Mouse (Mus musculus) ES-E14 (cell line): ENCODE data around the gene 2210011C24Rik. TPM values are rescaled to one million over a fixed set of nuclear protein-coding genes. Genes with fewer than 3 reads are reported as not detected.

Experiments used
- DNase-seq: peaks from one replicate; pipeline ENCODE4 v3.0.0-alpha.2; 2013; ENCODE audit warnings: low read depth, low spot score
- H3K27ac ChIP-seq: 2 replicates; pipeline ENCODE4 v1.5.1; 2012; ENCODE audit warnings: low read depth, mild to moderate bottlenecking, low read length, moderate library complexity, mixed read lengths; ENCODE audit not compliant: poor library complexity, insufficient read depth, severe bottlenecking
- H3K36me3 ChIP-seq: 2 replicates; pipeline ENCODE4 v1.6.1; 2012; ENCODE audit warnings: mild to moderate bottlenecking, low read length, moderate library complexity, mixed read lengths; ENCODE audit not compliant: control insufficient read depth, poor library complexity, insufficient read depth, severe bottlenecking
- H3K4me1 ChIP-seq, 2 experiments: fragments of 150-350 bp in 1 of 2; sonication (generic) in 1 of 2; 2 replicates each; pipeline ENCODE4 v1.6.1; 2012; ENCODE audit warnings: low read length in 2 of 2, mild to moderate bottlenecking in 1 of 2, mixed read lengths in 1 of 2; ENCODE audit not compliant: control insufficient read depth in 2 of 2, insufficient read depth in 2 of 2, poor library complexity in 1 of 2
- H3K4me3 ChIP-seq, 2 experiments: fragments of 150-350 bp in 1 of 2; sonication (generic) in 1 of 2; 2 replicates each; pipeline ENCODE4 v1.5.1; 2012; ENCODE audit warnings: low read length in 2 of 2, low read depth in 1 of 2, mild to moderate bottlenecking in 1 of 2, mixed read lengths in 1 of 2; ENCODE audit not compliant: insufficient read depth in 1 of 2, poor library complexity in 1 of 2, severe bottlenecking in 1 of 2
- H3K9ac ChIP-seq: 2 replicates; pipeline ENCODE4 v1.6.1; 2012; ENCODE audit warnings: low read depth, mild to moderate bottlenecking, low read length, mixed read lengths; ENCODE audit not compliant: poor library complexity, insufficient read depth, severe bottlenecking
- H3K9me3 ChIP-seq: fragments of 150-350 bp; sonication (generic); 2 replicates; pipeline ENCODE4 v1.6.1; 2012; ENCODE audit warnings: low read depth, mild to moderate bottlenecking, low read length; ENCODE audit not compliant: control insufficient read depth, insufficient read depth
- CHD2 ChIP-seq: IDR thresholded peaks from 2 replicates; pipeline ENCODE4 v1.6.1; 2014; ENCODE audit warnings: mild to moderate bottlenecking, low read depth, low read length, inconsistent platforms
- HCFC1 ChIP-seq: IDR thresholded peaks from 2 replicates; pipeline ENCODE4 v1.6.1; 2012; ENCODE audit warnings: low read length, inconsistent platforms, borderline replicate concordance; ENCODE audit not compliant: insufficient read depth
- MAFK ChIP-seq: IDR thresholded peaks from 2 replicates; pipeline ENCODE4 v1.6.1; 2014; ENCODE audit warnings: mild to moderate bottlenecking, low read depth, low read length, inconsistent platforms; ENCODE audit not compliant: insufficient read depth
- ZC3H11A ChIP-seq: IDR thresholded peaks from 2 replicates; pipeline ENCODE4 v1.6.1; 2012; ENCODE audit warnings: low read depth, mild to moderate bottlenecking, inconsistent platforms, low read length, borderline replicate concordance
- ZNF384 ChIP-seq: IDR thresholded peaks from 2 replicates; pipeline ENCODE4 v1.6.1; 2012; ENCODE audit warnings: low read depth, low read length, inconsistent platforms
- in situ Hi-C, 2 experiments: fragments of 600-800 bp; cut with MboI; formaldehyde crosslinking; loops; one replicate each; pipeline ENCODE4 v1.15.1; 2025; ENCODE audit warnings: low sequenced_read_pairs in 2 of 2, inconsistent platforms in 1 of 2; ENCODE audit not compliant: unreplicated experiment in 2 of 2
- total RNA-seq: library from RNA; depleted of rRNA; stranded (reverse); fragments of 300-350 nt; gene quantifications from 2 replicates; pipeline ENCODE4 v1.2.3, GENCODE M21; 2012

The 2210011C24Rik gene
- total RNA-seq, 1 experiment = 4.6 TPM

DNA sequence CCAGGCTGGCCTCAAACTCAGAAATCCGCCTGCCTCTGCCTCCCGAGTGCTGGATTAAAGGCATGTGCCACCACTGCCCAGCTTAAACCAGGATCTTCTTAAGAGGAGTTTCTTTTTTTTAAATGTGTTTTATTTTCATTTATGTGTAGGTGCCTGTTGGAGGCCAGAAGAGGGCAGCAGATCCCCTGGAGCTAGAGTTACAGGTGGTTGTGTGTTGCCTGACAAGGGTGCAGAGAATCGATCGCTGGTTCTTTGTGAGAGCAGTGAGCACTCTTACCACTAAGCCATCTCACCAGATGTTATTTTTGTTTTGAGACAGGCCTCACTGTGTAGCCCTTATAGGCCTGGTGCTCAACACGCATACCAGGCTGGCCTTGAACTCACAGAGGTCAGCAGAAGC lies 3.9 kb upstream of the 2210011C24Rik start:
- Histone ChIP-seq H3K4me3 (no peak overlapping the region), H3K36me3 (no peaks in the 10 kb centered on the region)
- no peak for TF ChIP-seq CHD2

DNA sequence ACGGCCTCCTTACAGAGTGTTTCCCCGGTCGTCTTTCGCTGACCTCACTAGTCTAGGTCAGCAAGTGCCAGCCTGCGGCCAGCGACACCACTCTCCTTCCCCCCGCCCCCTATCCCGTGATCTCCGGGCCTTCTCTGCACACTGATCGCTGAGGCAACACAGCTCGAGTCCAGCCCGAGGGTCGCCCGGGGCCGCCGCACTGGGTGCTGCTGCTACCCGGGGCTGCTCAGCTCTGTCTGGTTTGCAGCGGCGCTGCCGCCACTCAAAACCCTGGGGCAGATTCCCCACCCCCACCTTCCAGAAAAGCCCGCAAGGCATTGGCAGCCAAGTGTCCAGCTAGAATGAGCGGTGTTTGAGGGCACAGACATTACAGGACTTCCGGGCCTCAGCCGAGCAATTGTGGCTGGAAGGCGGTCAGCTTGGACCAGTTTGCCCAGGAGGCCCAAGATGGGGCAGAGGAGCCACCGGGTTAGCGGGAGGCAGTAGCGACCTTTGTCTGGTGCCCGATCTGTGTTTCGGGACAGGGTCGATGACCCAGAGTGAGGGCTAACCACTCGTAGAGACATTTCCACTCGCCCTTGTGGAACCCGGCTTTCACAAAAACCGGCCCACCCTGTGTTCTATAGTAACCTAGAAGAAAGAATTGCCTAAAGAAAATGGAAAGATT lies 661 bp upstream of the 2210011C24Rik start:
- peak overlapping the region; percentile 72 to 79 for H3K4me3 ChIP-seq
- peak overlapping the region; percentile 63 for H3K9ac ChIP-seq
- in situ Hi-C loops = loop anchor here in 1 of 2 experiments (10.0 kb wide), 1 partner anchor 342 kb away; no protein-coding TSS in a partner anchor
- H3K27ac ChIP-seq = no peak overlapping the region
- no peak for DNase-seq
- H3K4me1 ChIP-seq = peaks cover 4 to 9% of the 10 kb centered on the region in 2 experiments; a peak in 3 of 4 replicates
- no peaks in the 10 kb centered on the region for H3K9me3 ChIP-seq
- H3K36me3 ChIP-seq = no peaks in the 10 kb centered on the region
- TF ChIP-seq HCFC1 (no peak), ZNF384 (no peak), MAFK (no peak), ZC3H11A (no peak), CHD2 (no peak)

More for the DNA sequence above, 3.9 kb upstream of the 2210011C24Rik start:
- Histone ChIP-seq H3K4me1 (peaks cover 0 to 10% of the 10 kb centered on the region in 2 experiments; a peak in 3 of 4 replicates), H3K27ac (no peak overlapping the region), H3K9me3 (no peaks in the 10 kb centered on the region), H3K9ac (no peak overlapping the region)
- DNase-seq = no peak
- in situ Hi-C loops = loop anchor here in 1 of 2 experiments (10.0 kb wide), 1 partner anchor 339 kb away; no protein-coding TSS in a partner anchor

DNA sequence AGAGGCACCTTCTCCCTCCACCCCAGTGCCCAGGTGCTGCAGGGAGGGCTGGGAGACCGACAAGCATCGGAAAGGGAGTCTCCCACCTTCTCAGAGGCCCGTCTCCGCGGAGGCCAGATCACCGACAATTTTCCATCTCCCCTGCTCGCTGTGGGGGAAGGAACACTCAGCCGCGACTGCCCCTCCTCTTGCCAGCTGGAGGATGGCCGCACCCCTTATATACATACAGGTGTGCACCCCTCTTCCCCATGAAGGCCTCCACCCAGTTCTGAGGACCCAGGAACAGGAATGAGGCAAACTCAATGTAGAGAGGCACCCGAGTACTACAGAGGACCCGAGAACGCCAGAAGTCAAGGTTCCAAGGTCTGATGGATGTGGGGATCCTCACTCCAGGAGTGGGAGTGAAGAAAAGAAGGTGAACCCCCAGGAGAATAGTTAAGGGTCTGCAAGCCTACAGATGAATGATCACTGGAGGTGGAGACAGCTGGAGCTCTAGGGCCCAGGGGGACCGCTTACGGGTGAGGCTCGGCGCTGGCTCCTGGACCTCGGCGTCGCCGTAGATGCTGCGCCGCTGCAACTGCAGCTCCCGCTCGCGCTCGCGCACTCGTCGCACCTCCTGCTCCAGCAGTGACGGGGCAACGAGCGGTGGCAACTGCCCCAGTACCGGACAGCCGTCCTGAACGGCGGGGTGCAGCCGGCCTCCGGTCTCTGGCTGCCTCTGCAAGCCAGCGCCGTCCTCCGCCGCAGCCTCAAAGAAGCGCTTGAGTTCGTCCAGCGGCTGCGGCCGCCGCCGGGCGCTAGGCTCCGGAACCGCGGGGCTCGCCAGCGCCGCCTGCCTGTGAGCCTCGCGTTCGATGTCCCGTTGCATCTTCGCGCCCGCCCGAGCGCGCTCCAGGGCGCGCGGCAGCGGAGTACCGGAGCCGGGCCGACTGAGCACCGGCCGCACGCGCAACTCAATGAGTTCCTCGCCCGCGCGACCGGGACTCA lies 1.1 kb downstream of the 2210011C24Rik start:
- TF ChIP-seq MAFK (no peak), HCFC1 (no peak), ZNF384 (no peak), ZC3H11A (no peak), CHD2 (no peak)
- Histone ChIP-seq H3K9me3 (no peaks in the 10 kb centered on the region), H3K27ac (no peak overlapping the region), H3K4me1 (peaks cover 6 to 7% of the 10 kb centered on the region in 2 experiments; a peak in 3 of 4 replicates), H3K36me3 (no peaks in the 10 kb centered on the region), H3K4me3 (peak overlapping the region; percentile 72 to 79), H3K9ac (peak overlapping the region; percentile 68)
- no peak for DNase-seq
- in situ Hi-C loops = loop anchor here in 1 of 2 experiments (10.0 kb wide), 1 partner anchor 344 kb away; no protein-coding TSS in a partner anchor

DNA sequence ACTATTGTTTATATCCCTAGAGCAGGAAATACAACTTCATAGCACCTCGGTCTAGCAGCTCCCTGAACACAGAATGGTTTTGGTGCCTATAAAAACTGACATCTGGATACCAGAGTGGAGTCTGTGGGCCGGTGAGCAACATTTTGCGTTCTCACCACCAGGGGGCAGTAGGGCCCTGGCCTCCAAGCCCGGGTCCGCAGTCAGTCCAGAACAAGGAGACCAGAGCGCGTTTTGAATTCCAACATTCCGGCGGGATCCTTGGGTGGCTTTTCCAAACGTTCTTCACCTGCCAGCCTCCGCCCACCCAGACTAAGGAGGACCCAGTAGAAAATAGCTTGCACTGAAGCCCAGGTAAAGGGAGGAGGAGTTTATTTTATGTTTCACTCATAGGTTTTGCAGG lies 2.1 kb downstream of the 2210011C24Rik start:
- Histone ChIP-seq H3K4me3 (peak overlapping the region; percentile 72 to 79), H3K9me3 (no peaks in the 10 kb centered on the region), H3K27ac (no peak overlapping the region), H3K9ac (no peak overlapping the region), H3K4me1 (peaks cover 7 to 9% of the 10 kb centered on the region in 2 experiments; a peak in 3 of 4 replicates), H3K36me3 (no peaks in the 10 kb centered on the region)
- in situ Hi-C loops = loop anchor here in 1 of 2 experiments (10.0 kb wide), 1 partner anchor 345 kb away; no protein-coding TSS in a partner anchor
- peak; percentile 46; the same call in 1 of the 2 replicates for TF ChIP-seq ZC3H11A
- no peak for TF ChIP-seq ZNF384
- peak; percentile 83 for DNase-seq
